Mouse (Mus musculus): Measurements from ENCODE around the gene Olfr698.

DNA sequence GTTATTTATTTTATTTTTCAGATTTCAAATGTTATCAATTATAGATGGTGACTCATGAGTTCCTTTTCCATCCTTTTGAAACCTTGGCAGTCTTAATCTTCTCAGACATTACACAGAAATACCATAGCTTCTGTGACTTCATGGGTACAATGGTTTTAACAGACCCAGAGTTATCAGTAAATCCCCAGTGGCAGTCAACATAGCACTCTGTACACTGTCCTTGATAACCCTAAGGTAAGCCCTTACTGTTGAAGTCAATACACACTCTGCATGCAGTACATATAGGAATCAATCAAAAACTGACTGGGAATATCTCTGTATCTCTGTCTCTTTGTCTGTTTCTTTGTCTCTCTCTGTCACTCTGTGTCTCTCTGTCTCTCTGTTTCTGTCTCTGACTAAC lies 18.2 kb downstream of the Olfr698 start:
- no peak for TF ChIP-seq CTCF (conservative IDR thresholded peaks at IDR 0.05; ENCODE audit: insufficient read depth, insufficient read length, low read depth, low read length)
- no peak for TF ChIP-seq POLR2A (IDR thresholded peaks at IDR 0.05; ENCODE audit: low read depth, low read length)
